Mouse (Mus musculus) urinary bladder, postnatal 0 days (tissue): ENCODE data around the gene Bend7. TPM values are rescaled to one million over a fixed set of nuclear protein-coding genes. Genes with fewer than 3 reads are reported as not detected.

Experiments
- polyA plus RNA-seq: library from polyadenylated mRNA; unstranded; fragments of >200 nt; fragmentation: Nextera tagmentation; extraction: Ambion mirVana; gene quantifications from 2 replicates; pipeline ENCODE4 v1.2.1, GENCODE M21; 2015

The Bend7 gene
- polyA plus RNA-seq: 1.2 and 1.4 TPM in 2 replicates

GRCm38 (mm10) chr2:4717769-4718661 is at the start of gene Bend7:
Gene Bend7 (plus strand): TSS chr2:4717831.

Other genes starting within 250 kb of the Bend7 start
- 18.9 and 22.2 TPM in 2 replicates for gene Prpf18, start 65.7 kb upstream of the Bend7 start, polyA plus RNA-seq
- 28.8 and 30.4 TPM in 2 replicates for gene Sephs1, start 163.7 kb downstream of the Bend7 start, polyA plus RNA-seq
- gene Phyh, start 201.2 kb downstream of the Bend7 start, polyA plus RNA-seq: 84.6 and 102 TPM in 2 replicates